Mouse (Mus musculus) liver, postnatal 0 days (tissue): ENCODE measurements around the gene Fam189b. TPM values are rescaled to one million over a fixed set of nuclear protein-coding genes. Genes with fewer than 3 reads are reported as not detected.
"Not testable (repeated sequence)": the region's sequence is repeated elsewhere in the genome, so short reads cannot be mapped to it uniquely, and the experiment has no call there.

Experiments used
- ATAC-seq: fragments of 200-750 bp; cut with Nextera tagmentation; 2 replicates; pipeline ENCODE4 v1.8.0; 2017; ENCODE audit warnings: mild to moderate bottlenecking, moderate library complexity
- DNase-seq: peaks from one replicate; pipeline ENCODE4 v3.0.0-alpha.2; 2016
- H3K27ac ChIP-seq: fragments of 300-500 bp; sonication (generic); 2 replicates; pipeline ENCODE4 v1.5.1; 2014; ENCODE audit warnings: antibody characterized with exemption, moderate library complexity, mild to moderate bottlenecking, low read depth
- H3K27me3 ChIP-seq: fragments of 300-500 bp; sonication (generic); 2 replicates; pipeline ENCODE4 v1.6.1; 2014; ENCODE audit warnings: low read length, control low read depth, mixed read lengths; ENCODE audit not compliant: insufficient read depth
- H3K36me3 ChIP-seq: fragments of 300-500 bp; sonication (generic); replicated peaks from 2 replicates; pipeline ENCODE4 v1.6.1; 2014; ENCODE audit warnings: mild to moderate bottlenecking, control low read depth, low read length, moderate library complexity, mixed read lengths; ENCODE audit not compliant: insufficient read depth
- H3K4me1 ChIP-seq: fragments of 300-500 bp; sonication (generic); 2 replicates; pipeline ENCODE4 v1.6.1; 2014; ENCODE audit warnings: antibody characterized with exemption, mild to moderate bottlenecking, control low read depth; ENCODE audit not compliant: insufficient read depth
- H3K4me2 ChIP-seq: fragments of 300-500 bp; sonication (generic); 2 replicates; pipeline ENCODE4 v1.6.1; 2014; ENCODE audit warnings: low read depth, mild to moderate bottlenecking, low read length, moderate library complexity, mixed read lengths
- H3K4me3 ChIP-seq: fragments of 300-500 bp; sonication (generic); 2 replicates; pipeline ENCODE4 v1.5.1; 2014; ENCODE audit warnings: low read depth, low read length
- H3K9ac ChIP-seq: fragments of 300-500 bp; sonication (generic); replicated peaks from 2 replicates; pipeline ENCODE4 v1.6.1; 2014; ENCODE audit warnings: mild to moderate bottlenecking, moderate library complexity
- H3K9me3 ChIP-seq: fragments of 300-500 bp; sonication (generic); 2 replicates; pipeline ENCODE4 v1.6.1; 2016; ENCODE audit warnings: mild to moderate bottlenecking, control low read depth, low read length, mixed read lengths
- CTCF ChIP-seq: sonication (generic); IDR thresholded peaks from 2 replicates; pipeline ENCODE4 v1.5.1; 2016; ENCODE audit warnings: antibody characterized with exemption, low read depth
- EP300 ChIP-seq: IDR thresholded peaks from 2 replicates; pipeline ENCODE4 v1.6.1; 2016; ENCODE audit warnings: antibody characterized with exemption, low read depth, mild to moderate bottlenecking
- WGBS: fragments of 180-500 bp; shearing (Covaris S2); extraction: QIAGEN DNeasy Blood & Tissue Kit; methylation state at CpG from one replicate; pipeline ENCODE4 v1.1.7; 2014; ENCODE audit not compliant: insufficient replicate concordance; 5-methylcytosine and 5-hydroxymethylcytosine counted together
- polyA plus RNA-seq: library from polyadenylated mRNA; unstranded; fragments of >200 nt; fragmentation: Nextera tagmentation; extraction: Ambion mirVana; gene quantifications from 2 replicates; pipeline ENCODE4 v1.2.1, GENCODE M21; 2015

Fam189b gene
- polyA plus RNA-seq, 1 experiment from 2014 or later = 2.1 TPM

GRCm38 (mm10) chr3:89214681-89215411 lies 31.9 kb downstream of the Fam189b start, which contains the start of gene Thbs3:
Gene Thbs3, plus strand, starts transcription at chr3:89215180.
- Histone ChIP-seq H3K9me3 (no peaks in the 10 kb centered on the region), H3K4me1 (peaks cover 12% of the 10 kb centered on the region), H3K4me3 (peak within 1 kb of the TSS; percentile 62), H3K9ac (peak within 1 kb of the TSS; percentile 57), H3K4me2 (peak within 1 kb of the TSS; percentile 92), H3K36me3 (peaks cover 5% of the 10 kb centered on the region; the same call in 1 of the 2 replicates), H3K27me3 (peaks cover 8% of the 10 kb centered on the region; the same call in 1 of the 2 replicates), H3K27ac (peak within 1 kb of the TSS; percentile 66)
- no peak for DNase-seq
- 4% methylated on average over 18 of the region's 19 CpGs for WGBS
- TF ChIP-seq CTCF (no peak), EP300 (no peak)
- no peak for ATAC-seq

- H3K9ac ChIP-seq = no peak overlapping the region
- peak; percentile 46 for ATAC-seq
- peaks cover 12% of the 10 kb centered on the region for H3K4me1 ChIP-seq
- peaks cover 8% of the 10 kb centered on the region; the same call in 1 of the 2 replicates for H3K27me3 ChIP-seq
- WGBS = 0% methylated on average over 6 of the region's 6 CpGs
- TF ChIP-seq EP300 (no peak), CTCF (peak; percentile 98)
- H3K36me3 ChIP-seq = no peaks in the 10 kb centered on the region
- H3K4me3 ChIP-seq = no peak overlapping the region
- no peaks in the 10 kb centered on the region for H3K9me3 ChIP-seq
- DNase-seq = peak; percentile 87
- no peak overlapping the region for H3K27ac ChIP-seq
- no peak overlapping the region for H3K4me2 ChIP-seq
These were observed 32.9 kb downstream of the Fam189b start for GRCm38 (mm10) chr3:89215853-89216252.

- not testable (repeated sequence) for H3K36me3 ChIP-seq, H3K27me3 ChIP-seq, H3K4me2 ChIP-seq, H3K9me3 ChIP-seq, ATAC-seq, H3K9ac ChIP-seq, DNase-seq, H3K4me3 ChIP-seq, H3K27ac ChIP-seq
- peaks cover 12% of the 10 kb centered on the region for H3K4me1 ChIP-seq
- 55% methylated on average over 7 of the region's 7 CpGs for WGBS
These were observed 33.5 kb downstream of the Fam189b start for GRCm38 (mm10) chr3:89216407-89216806.

DNA sequence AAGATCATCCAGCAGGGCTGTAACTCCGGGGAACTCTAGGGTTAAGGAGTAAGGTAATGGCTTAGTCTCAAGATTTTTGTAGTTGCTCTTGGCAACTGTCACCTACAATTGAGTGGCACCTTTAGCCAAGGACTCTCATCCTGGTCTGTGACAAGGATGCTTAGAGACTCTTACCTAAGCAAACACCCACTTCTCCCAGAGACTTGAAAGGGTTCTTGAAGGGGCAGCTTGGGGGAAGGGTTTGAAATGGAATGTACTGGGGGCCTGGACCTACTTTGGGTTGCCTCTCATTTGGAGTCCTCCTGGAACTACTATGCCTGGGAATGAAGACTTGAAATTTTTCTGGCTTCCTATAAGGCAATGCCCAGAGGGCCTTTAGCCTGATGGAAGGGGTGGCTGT lies 35.3 kb downstream of the Fam189b start:
- DNase-seq (no peak), ATAC-seq (no peak)
- Histone ChIP-seq H3K4me3 (no peak overlapping the region), H3K27me3 (peaks cover 8% of the 10 kb centered on the region; the same call in 1 of the 2 replicates), H3K4me1 (peaks cover 9% of the 10 kb centered on the region), H3K9ac (no peak overlapping the region), H3K9me3 (no peaks in the 10 kb centered on the region), H3K27ac (no peak overlapping the region), H3K4me2 (no peak overlapping the region), H3K36me3 (no peaks in the 10 kb centered on the region)
- no peak for TF ChIP-seq EP300
- TF ChIP-seq CTCF = no peak
- 79% methylated on average over 1 of the region's 1 CpGs for WGBS

DNA sequence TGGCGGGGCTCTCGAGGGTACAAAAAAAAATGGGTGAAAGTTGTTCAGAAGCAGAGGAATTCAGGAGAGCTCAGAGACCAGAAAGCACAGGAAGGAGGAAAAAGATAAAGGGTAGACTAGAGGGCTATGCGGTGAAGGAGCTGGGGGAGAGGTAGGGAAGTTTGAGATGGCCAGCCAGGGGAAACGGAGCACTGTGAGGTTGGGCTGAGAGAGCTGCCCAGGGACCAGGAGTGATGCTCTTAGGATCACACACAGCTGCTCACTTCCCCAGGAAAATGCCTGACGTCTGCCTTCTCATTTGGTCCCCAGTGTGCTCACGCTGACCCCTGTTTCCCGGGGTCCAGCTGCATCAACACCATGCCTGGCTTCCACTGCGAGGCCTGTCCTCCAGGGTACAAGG lies 36.6 kb downstream of the Fam189b start:
- Histone ChIP-seq H3K27ac (no peak overlapping the region), H3K4me2 (no peak overlapping the region), H3K9ac (no peak overlapping the region), H3K27me3 (peaks cover 8% of the 10 kb centered on the region; the same call in 1 of the 2 replicates), H3K4me1 (peaks cover 5% of the 10 kb centered on the region), H3K36me3 (no peaks in the 10 kb centered on the region), H3K4me3 (no peak overlapping the region), H3K9me3 (no peaks in the 10 kb centered on the region)
- DNase-seq (no peak), ATAC-seq (no peak)
- TF ChIP-seq CTCF = no peak
- no peak for TF ChIP-seq EP300
- 30% methylated on average over 8 of the region's 8 CpGs for WGBS

- no peaks in the 10 kb centered on the region for H3K9me3 ChIP-seq
- no peak overlapping the region for H3K27ac ChIP-seq
- no peak overlapping the region for H3K9ac ChIP-seq
- 84% methylated on average over 5 of the region's 5 CpGs for WGBS
- TF ChIP-seq CTCF (no peak), EP300 (no peak)
- DNase-seq (no peak), ATAC-seq (no peak)
- no peaks in the 10 kb centered on the region for H3K4me1 ChIP-seq
- no peaks in the 10 kb centered on the region for H3K36me3 ChIP-seq
- no peak overlapping the region for H3K4me2 ChIP-seq
- H3K27me3 ChIP-seq = peaks cover 14% of the 10 kb centered on the region
- H3K4me3 ChIP-seq = no peak overlapping the region
These were observed 38.2 kb downstream of the Fam189b start for GRCm38 (mm10) chr3:89221167-89221566.
